In genomic region chr13:25023129-25023528, GRCm38 (mm10) we compare ENCODE assay signal across 18 mouse cellular contexts. TPM values are rescaled to one million over a fixed set of nuclear protein-coding genes. Genes with fewer than 3 reads are reported as not detected.
"Had no signal": no experiment of that assay in that cellular context is flagged by ENCODE, and none has a peak within 500 bp of the region (broad histone marks: within the 10 kb centered on the region; RNA-seq: fewer than 3 reads in every experiment).

No protein-coding gene starts in this region.

- H3K27me3 ChIP-seq: neural tube, embryonic 13.5 days; neural tube, embryonic 15.5 days; stomach, embryonic 15.5 days had no signal

- H3K9ac ChIP-seq: neural tube, embryonic 13.5 days; neural tube, embryonic 15.5 days; stomach, embryonic 15.5 days had no signal

- DNase-seq: retina, postnatal 1 day; right cerebral cortex, adult 18-20 months; right cerebral cortex, postnatal 14 days; right cerebral cortex, postnatal 25 days; right cerebral cortex, postnatal 4 days; spleen, adult 18-20 months; thymus, adult 18-20 months; thymus, adult 2 months; thymus, postnatal 14 days; thymus, postnatal 25 days; thymus, postnatal 36 days; thymus, postnatal 4 days had no signal

- H3K4me3 ChIP-seq: neural tube, embryonic 13.5 days; neural tube, embryonic 15.5 days; stomach, embryonic 15.5 days had no signal

- H3K36me3 ChIP-seq: neural tube, embryonic 13.5 days; neural tube, embryonic 15.5 days; stomach, embryonic 15.5 days had no signal

- H3K27ac ChIP-seq: neural tube, embryonic 13.5 days; neural tube, embryonic 15.5 days; stomach, embryonic 15.5 days; stomach, postnatal 0 days had no signal

- H3K9me3 ChIP-seq: neural tube, embryonic 13.5 days; neural tube, embryonic 15.5 days; stomach, embryonic 15.5 days had no signal

- H3K4me2 ChIP-seq: neural tube, embryonic 13.5 days; neural tube, embryonic 15.5 days; stomach, embryonic 15.5 days had no signal

RNA-seq across cellular contexts. Expression of gene Dcdc2a, which starts 32.7 kb away (rescaled TPM):
- total RNA-seq: neutrophil, adult 5-6 weeks had no signal
- polyA plus RNA-seq: small intestine, adult 2 months had no signal
